Mouse (Mus musculus) granulocyte monocyte progenitor cell, adult 5-6 weeks (primary cell): ENCODE measurements at regions not wholly inside any gene's neighbourhood (a gene's known extent, or its start where the extent isn't known, plus 50 kb on each side); places are given as distances from the start of the nearest gene placed in this dataset.
A peak's percentile ranks its signal among the peaks of the same experiment; 100 is the strongest.

Experiments used
- ATAC-seq: replicated peaks from 2 replicates; pipeline ENCODE4 v1.8.0; 2016; ENCODE audit warnings: mild to moderate bottlenecking, moderate TSS enrichment, inconsistent platforms; ENCODE audit not compliant: poor library complexity, severe bottlenecking

- no peak for ATAC-seq
Observed at GRCm38 (mm10) chr1:71955331-71955730, 256.8 kb downstream of the Mreg start.

- no peak for ATAC-seq
Observed at GRCm38 (mm10) chr1:71953292-71953691, 258.8 kb downstream of the Mreg start.

GRCm38 (mm10) chr1:71949549-71949948 lies 262.6 kb downstream of the Mreg start:
- peak; percentile 71 for ATAC-seq

GRCm38 (mm10) chr1:71948686-71949085 lies 263.4 kb downstream of the Mreg start:
- no peak for ATAC-seq

- ATAC-seq: no peak
Observed at GRCm38 (mm10) chr1:71947506-71947905, 264.6 kb downstream of the Mreg start.

GRCm38 (mm10) chr1:71946911-71947310 lies 265.2 kb downstream of the Mreg start:
- no peak for ATAC-seq

- ATAC-seq: no peak; the same call in 1 of the 2 replicates
Observed at GRCm38 (mm10) chr1:71945070-71945469, 267.0 kb downstream of the Mreg start.

GRCm38 (mm10) chr1:71944531-71944930 lies 267.6 kb downstream of the Mreg start:
- no peak for ATAC-seq

- ATAC-seq: no peak
Observed at GRCm38 (mm10) chr1:71942145-71942544, 270.0 kb downstream of the Mreg start.

GRCm38 (mm10) chr1:71941688-71942087 lies 270.4 kb downstream of the Mreg start:
- ATAC-seq: no peak

- ATAC-seq: no peak
Observed at GRCm38 (mm10) chr1:71940900-71941299, 271.2 kb downstream of the Mreg start.

- peak; percentile 85 for ATAC-seq
Observed at GRCm38 (mm10) chr1:71938323-71939007, 273.6 kb downstream of the Mreg start.

GRCm38 (mm10) chr1:71937922-71938321 lies 274.2 kb downstream of the Mreg start:
- ATAC-seq: peak; percentile 23

GRCm38 (mm10) chr1:71937168-71937567 lies 274.9 kb downstream of the Mreg start:
- ATAC-seq: no peak

- ATAC-seq: peak; percentile 43
Observed at GRCm38 (mm10) chr1:71936501-71937129, 275.5 kb downstream of the Mreg start.

GRCm38 (mm10) chr1:71925501-71925900 lies 272.5 kb upstream of the Fn1 start:
- no peak for ATAC-seq

- peak; percentile 76 for ATAC-seq
Observed at GRCm38 (mm10) chr1:71924884-71925283, 271.9 kb upstream of the Fn1 start.

GRCm38 (mm10) chr1:71923731-71924130 lies 270.7 kb upstream of the Fn1 start:
- no peak for ATAC-seq

GRCm38 (mm10) chr1:71921456-71921855 lies 268.5 kb upstream of the Fn1 start:
- no peak for ATAC-seq

- ATAC-seq: no peak
Observed at GRCm38 (mm10) chr1:71919891-71920290, 266.9 kb upstream of the Fn1 start.

GRCm38 (mm10) chr1:71917021-71917420 lies 264.0 kb upstream of the Fn1 start:
- ATAC-seq: no peak

- no peak for ATAC-seq
Observed at GRCm38 (mm10) chr1:71914439-71914838, 261.4 kb upstream of the Fn1 start.
